Mouse (Mus musculus): ENCODE data around the gene Spdef. TPM values are rescaled to one million over a fixed set of nuclear protein-coding genes. Genes with fewer than 3 reads are reported as not detected.

The Spdef gene
- total RNA-seq, 1 experiment from 2014 or later: not detected

GRCm38 (mm10) chr17:27726527-27726926 is 2.2 kb downstream of the Spdef start:
- no peak for ATAC-seq (replicated peaks; ENCODE audit: low read depth, poor library complexity, severe bottlenecking)

- ATAC-seq (replicated peaks; ENCODE audit: low read depth, poor library complexity, severe bottlenecking): no peak
Measured at GRCm38 (mm10) chr17:27725412-27725811, 3.3 kb downstream of the Spdef start.

GRCm38 (mm10) chr17:27725011-27725410 is 3.7 kb downstream of the Spdef start:
- 0 out of 2 replicates have a peak, but pooled peaks have one; percentile 13 for ATAC-seq (replicated peaks; ENCODE audit: low read depth, poor library complexity, severe bottlenecking)

GRCm38 (mm10) chr17:27724327-27724726 is 4.4 kb downstream of the Spdef start:
- peak; percentile 45 for ATAC-seq (replicated peaks; ENCODE audit: low read depth, poor library complexity, severe bottlenecking)

GRCm38 (mm10) chr17:27721125-27721664 is 7.6 kb downstream of the Spdef start:
- ATAC-seq (replicated peaks; ENCODE audit: low read depth, poor library complexity, severe bottlenecking): no peak

GRCm38 (mm10) chr17:27720326-27720725 is 8.4 kb downstream of the Spdef start:
- no peak for ATAC-seq (replicated peaks; ENCODE audit: low read depth, poor library complexity, severe bottlenecking)

- no peak for ATAC-seq (replicated peaks; ENCODE audit: low read depth, poor library complexity, severe bottlenecking)
Measured at GRCm38 (mm10) chr17:27719663-27720062, 9.1 kb downstream of the Spdef start.

GRCm38 (mm10) chr17:27718250-27718649 is 10.5 kb downstream of the Spdef start:
- ATAC-seq (replicated peaks; ENCODE audit: low read depth, poor library complexity, severe bottlenecking): no peak

DNA sequence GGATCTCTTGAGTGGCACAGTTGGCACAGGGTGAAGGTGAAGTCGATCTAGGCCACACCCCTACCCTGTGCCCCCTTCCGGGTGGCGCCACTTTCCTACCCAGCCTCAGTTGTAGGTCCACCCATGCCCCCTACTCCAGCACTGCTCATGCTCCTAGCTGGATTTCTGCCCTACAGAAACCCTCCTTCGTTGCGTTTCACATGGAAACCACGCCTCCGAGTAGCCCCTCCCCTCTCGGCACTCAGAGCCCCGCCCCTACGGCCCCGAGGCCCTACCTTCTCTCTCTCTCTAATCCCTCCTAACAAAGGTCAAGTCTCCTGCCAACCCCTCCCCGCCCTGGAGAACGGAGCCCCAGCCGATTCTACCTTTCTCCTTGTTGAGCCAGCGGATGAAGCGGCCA is 12.0 kb downstream of the Spdef start:
- ATAC-seq (replicated peaks; ENCODE audit: low read depth, poor library complexity, severe bottlenecking): peak; percentile 46

GRCm38 (mm10) chr17:27712832-27713231 is 15.9 kb downstream of the Spdef start:
- no peak for ATAC-seq (replicated peaks; ENCODE audit: low read depth, poor library complexity, severe bottlenecking)

DNA sequence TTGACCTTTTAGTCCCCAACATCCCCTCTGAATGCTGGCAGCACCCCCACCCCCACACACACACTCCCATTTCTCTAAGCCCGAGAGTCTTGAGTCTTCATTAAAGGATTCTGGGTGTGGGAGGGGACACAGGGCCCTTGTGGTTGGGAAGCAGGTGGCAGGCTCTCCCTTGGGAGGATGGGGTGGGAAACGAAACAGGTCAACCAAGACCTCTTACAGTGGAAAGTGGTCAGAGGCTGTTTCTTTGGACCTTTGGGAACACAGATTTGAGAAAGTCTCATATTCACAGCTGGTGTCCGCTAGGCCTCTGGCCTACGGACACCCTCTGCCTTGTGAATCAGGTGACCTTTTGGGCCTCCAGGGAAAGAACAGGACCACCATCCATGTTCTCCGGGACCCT is 19.1 kb downstream of the Spdef start:
- no peak for ATAC-seq (replicated peaks; ENCODE audit: low read depth, poor library complexity, severe bottlenecking)

- peak; percentile 76 for ATAC-seq (replicated peaks; ENCODE audit: low read depth, poor library complexity, severe bottlenecking)
Measured at GRCm38 (mm10) chr17:27707954-27708661, 20.6 kb downstream of the Spdef start.

DNA sequence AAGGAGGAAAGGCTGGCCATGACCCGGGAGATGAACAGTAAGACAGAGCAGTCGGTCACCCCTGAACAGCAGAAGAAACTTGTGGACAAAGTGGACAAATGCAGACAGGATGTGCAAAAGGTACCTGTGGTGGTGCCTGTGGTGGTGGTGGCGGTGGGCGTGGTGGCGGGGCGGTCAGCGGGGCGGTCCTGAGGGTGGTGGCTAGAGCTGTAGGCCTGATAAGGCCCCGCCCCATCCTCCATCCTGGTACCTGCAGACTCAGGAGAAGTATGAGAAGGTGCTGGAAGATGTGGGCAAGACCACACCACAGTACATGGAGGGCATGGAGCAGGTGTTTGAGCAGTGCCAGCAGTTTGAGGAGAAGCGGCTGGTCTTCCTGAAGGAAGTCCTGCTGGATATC is 23.1 kb downstream of the Spdef start:
- no peak for ATAC-seq (replicated peaks; ENCODE audit: low read depth, poor library complexity, severe bottlenecking)

GRCm38 (mm10) chr17:27703961-27704621 is 24.7 kb downstream of the Spdef start:
- ATAC-seq (replicated peaks; ENCODE audit: low read depth, poor library complexity, severe bottlenecking): 0 out of 2 replicates have a peak, but pooled peaks have one; percentile 16

DNA sequence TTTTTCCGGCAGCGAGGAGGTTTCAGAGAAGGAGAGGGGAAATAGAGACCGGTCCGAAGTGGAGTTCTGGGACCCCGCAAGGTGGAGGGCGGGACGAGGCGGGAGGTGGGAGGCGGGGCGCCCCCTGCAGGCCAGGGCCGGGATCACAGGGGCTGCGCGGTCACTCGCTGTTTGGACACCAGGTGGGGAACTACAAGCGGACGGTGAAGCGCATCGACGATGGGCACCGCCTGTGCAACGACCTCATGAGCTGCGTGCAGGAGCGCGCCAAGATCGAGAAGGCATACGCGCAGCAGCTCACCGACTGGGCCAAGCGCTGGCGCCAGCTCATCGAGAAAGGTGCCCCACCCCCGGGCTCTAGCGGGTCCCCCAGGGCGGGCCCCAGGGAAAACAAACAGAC is 26.2 kb downstream of the Spdef start:
- peak; percentile 64 for ATAC-seq (replicated peaks; ENCODE audit: low read depth, poor library complexity, severe bottlenecking)

- no peak for ATAC-seq (replicated peaks; ENCODE audit: low read depth, poor library complexity, severe bottlenecking)
Measured at GRCm38 (mm10) chr17:27701856-27702255, 26.9 kb downstream of the Spdef start.

GRCm38 (mm10) chr17:27700812-27701211 is 27.9 kb downstream of the Spdef start:
- ATAC-seq (replicated peaks; ENCODE audit: low read depth, poor library complexity, severe bottlenecking): no peak

DNA sequence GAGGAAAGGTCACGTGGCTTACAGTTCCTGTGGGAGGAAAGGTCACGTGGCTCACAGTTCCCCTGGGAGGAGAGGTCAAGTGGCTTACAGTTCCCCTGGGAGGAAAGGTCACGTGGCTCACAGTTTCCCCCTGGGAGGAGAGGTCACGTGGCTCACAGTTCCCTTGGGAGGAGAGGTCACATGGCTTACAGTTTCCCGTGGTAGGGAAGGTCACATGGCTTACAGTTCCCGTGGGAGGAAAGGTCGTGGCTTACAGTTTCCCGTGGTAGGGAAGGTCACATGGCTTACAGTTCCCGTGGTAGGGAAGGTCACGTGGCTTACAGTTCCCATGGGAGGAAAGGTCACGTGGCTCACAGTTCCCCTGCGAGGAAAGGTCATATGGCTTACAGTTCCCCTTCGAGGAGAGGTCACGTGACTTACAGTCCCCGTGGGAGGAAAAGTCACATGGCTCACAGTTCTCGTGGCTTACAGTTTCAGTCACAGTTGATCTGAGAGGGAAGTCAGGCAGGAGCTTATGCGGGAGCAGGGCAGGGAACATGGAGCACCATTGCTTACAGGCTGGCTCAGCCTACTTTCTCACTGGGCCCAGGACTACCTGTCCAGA is 29.0 kb downstream of the Spdef start:
- no peak for ATAC-seq (replicated peaks; ENCODE audit: low read depth, poor library complexity, severe bottlenecking)

- ATAC-seq (replicated peaks; ENCODE audit: low read depth, poor library complexity, severe bottlenecking): peak; percentile 36
Measured at GRCm38 (mm10) chr17:27690993-27691693, 37.6 kb downstream of the Spdef start.

GRCm38 (mm10) chr17:27686395-27686794 is 42.4 kb downstream of the Spdef start:
- ATAC-seq (replicated peaks; ENCODE audit: low read depth, poor library complexity, severe bottlenecking): no peak

Data from common myeloid progenitor, adult 5-6 weeks (primary cell).